ENCODE assay signal across 1 mouse cellular context in genomic region chr5:86086751-86087150, GRCm38 (mm10).
TF ChIP-seq lines count a peak whose summit lies in the region.

No protein-coding gene starts in this region.

TF ChIP-seq in MEL, 35 proteins besides CTCF, POLR2A, EP300 and RAD21:
- TF ChIP-seq KAT2A (conservative IDR thresholded peaks at IDR 0.05; ENCODE audit: low read depth, low read length) (no peak), CHD2 (IDR thresholded peaks at IDR 0.05; ENCODE audit: low read length) (no peak), POLR2AphosphoS2 (IDR thresholded peaks at IDR 0.05; ENCODE audit: low read length) (no peak), UBTF (IDR thresholded peaks at IDR 0.05; ENCODE audit: borderline replicate concordance, insufficient read depth, low read depth, low read length) (no peak), MAZ (IDR thresholded peaks at IDR 0.05; ENCODE audit: low read depth, low read length) (no peak), SMC3 (IDR thresholded peaks at IDR 0.05; ENCODE audit: low read depth, low read length) (no peak), SIN3A (IDR thresholded peaks at IDR 0.05; ENCODE audit: low read length) (no peak), RCOR1 (IDR thresholded peaks at IDR 0.05; ENCODE audit: low read depth, low read length) (no peak), BHLHE40 (IDR thresholded peaks at IDR 0.05; ENCODE audit: borderline replicate concordance, low read depth, low read length) (no peak), USF1 (IDR thresholded peaks at IDR 0.05; ENCODE audit: low read depth, low read length) (no peak), MEF2A (IDR thresholded peaks at IDR 0.05; ENCODE audit: extremely low read depth, insufficient replicate concordance, low read depth, low read length, poor library complexity, severe bottlenecking) (no peak), TCF12 (IDR thresholded peaks at IDR 0.05; ENCODE audit: low read depth, low read length) (no peak), POLR2AphosphoS5 (IDR thresholded peaks at IDR 0.05; ENCODE audit: borderline replicate concordance, low read depth, low read length) (no peak), USF2 (IDR thresholded peaks at IDR 0.05; ENCODE audit: borderline replicate concordance in 1 of 2, insufficient read depth in 1 of 2, low read depth in 1 of 2, low read length in 2 of 2) (no peak), JUND (IDR thresholded peaks at IDR 0.05; ENCODE audit: low read depth, low read length) (no peak), ETS1 (IDR thresholded peaks at IDR 0.05; ENCODE audit: low read depth, low read length) (no peak), MXI1 (IDR thresholded peaks at IDR 0.05; ENCODE audit: low read depth, low read length) (no peak)
TF ChIP-seq in MEL: peak in this region for 0.
